Mouse (Mus musculus) left cerebral cortex, postnatal 10 days (tissue): Measurements from ENCODE around the gene Snx3. TPM values are rescaled to one million over a fixed set of nuclear protein-coding genes. Genes with fewer than 3 reads are reported as not detected.
A peak's percentile ranks its signal among the peaks of the same experiment; 100 is the strongest.

ENCODE experiments used
- DNase-seq, 2 experiments: peaks; one replicate each; pipeline ENCODE4 v3.0.0; 2021 to 2022; ENCODE audit warnings: low spot score in 2 of 2, mixed read lengths in 1 of 2; ENCODE audit errors: extremely low spot score in 1 of 2
- intact Hi-C: fragments of 180-260 bp; cut with DNase I; formaldehyde crosslinking; loops from one replicate; pipeline ENCODE4 v1.15.1; 2025
- total RNA-seq, 2 experiments: library from RNA; stranded (reverse); gene quantifications; 2 replicates each; pipeline ENCODE4 v1.2.3; 2021

Gene Snx3
- total RNA-seq, 2 experiments from 2014 or later, result 197 to 199 TPM

DNA sequence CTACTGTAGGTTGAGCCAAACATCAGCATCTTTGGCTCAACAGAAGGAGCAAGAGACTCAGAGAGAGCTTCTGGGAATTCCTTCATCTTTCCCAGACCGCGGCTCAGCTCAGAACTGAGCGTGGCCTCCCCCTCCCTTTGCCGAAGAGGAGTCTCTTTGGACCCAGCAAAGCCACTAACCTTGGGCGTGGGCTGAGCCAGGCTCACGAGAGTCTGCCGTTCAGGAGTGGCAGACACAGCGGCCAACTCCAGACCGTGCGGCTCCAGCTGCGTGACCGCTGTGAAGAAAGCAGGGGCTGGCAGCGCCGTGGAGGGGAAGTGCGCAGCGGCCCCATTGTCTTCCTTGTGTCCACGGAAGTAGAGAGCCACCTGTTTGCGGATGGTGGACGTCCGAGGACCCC lies 70.7 kb downstream of the Snx3 start:
- intact Hi-C loops, result no loop called here
- DNase-seq, result peak in 1 of 2 experiments; percentile 33

DNA sequence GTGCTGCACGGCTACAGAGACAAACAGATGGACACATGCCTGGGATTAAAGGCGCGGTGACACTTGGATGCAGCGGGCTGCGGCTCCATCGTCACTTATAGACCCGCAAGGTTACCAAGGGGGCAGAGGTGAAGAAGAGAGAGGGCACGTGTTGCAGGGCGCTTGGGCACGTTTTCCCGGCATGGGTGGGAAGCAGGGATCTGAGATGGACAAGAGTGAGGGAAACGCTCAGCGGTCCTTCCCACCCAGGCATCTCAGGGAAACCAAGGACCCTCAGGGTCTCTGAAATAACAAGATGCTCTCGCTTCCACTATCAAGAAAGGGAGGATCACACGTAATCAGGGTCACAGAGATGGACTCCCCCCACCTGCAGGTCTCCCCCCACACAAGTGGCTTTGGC lies 71.1 kb downstream of the Snx3 start:
- no peak for DNase-seq
- intact Hi-C loops, result no loop called here

DNA sequence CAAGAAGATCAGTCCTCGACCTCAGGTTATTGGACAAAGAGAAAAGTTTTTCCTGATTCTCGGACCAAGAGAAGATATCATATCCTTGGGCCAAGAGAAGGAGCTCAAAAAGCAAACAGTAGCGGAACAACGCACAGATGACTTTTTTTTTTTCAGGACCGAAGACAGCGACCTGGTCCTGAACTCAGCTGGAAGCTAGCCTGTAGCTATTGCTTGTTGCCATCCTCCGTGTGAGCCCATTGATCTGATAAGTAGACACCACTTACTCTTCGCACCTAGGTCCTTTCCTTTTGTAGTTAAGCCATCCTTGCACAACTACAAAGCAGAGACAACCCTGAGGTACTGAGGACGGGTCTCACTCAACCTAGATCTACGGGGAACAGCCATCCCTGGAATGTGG lies 72.8 kb downstream of the Snx3 start:
- DNase-seq, result no peak
- intact Hi-C loops, result no loop called here

DNA sequence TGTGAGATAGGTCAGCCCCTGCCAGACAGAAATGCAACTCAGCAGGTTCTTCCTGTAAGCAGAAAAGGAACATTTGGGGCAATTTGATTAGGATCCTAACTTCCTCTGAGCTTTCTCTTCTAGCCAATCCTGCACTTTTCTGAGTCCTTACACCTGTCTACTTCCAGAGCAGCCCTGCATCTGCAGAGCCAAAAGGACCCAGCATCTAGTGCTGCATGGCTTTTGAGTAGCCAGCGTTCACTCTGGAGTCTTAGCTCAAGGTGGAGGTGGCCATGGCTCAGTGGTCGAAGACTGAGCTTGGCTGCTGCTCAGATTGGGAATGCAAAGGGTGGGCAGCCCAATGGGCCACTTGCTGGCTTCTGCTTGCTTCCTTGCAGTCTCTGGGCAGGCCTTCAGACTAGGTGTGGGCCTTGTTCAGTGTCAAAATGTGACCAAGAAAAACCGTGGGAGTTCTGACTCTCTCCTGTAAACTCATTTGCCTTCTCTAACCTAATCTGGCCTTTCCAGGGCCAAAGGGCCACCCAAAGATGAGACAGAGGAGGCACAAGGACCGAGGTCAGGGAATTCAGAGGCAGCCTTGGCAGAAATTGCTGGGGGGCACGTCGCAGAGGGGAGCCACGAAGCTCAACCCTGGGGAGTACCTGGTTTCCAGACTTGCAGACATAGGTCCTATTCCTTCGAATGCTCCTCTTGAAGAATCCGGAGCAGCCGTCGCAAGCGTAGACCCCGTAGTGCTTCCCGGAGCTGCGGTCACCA lies 75.9 kb downstream of the Snx3 start:
- intact Hi-C loops, result no loop called here
- no peak for DNase-seq

DNA sequence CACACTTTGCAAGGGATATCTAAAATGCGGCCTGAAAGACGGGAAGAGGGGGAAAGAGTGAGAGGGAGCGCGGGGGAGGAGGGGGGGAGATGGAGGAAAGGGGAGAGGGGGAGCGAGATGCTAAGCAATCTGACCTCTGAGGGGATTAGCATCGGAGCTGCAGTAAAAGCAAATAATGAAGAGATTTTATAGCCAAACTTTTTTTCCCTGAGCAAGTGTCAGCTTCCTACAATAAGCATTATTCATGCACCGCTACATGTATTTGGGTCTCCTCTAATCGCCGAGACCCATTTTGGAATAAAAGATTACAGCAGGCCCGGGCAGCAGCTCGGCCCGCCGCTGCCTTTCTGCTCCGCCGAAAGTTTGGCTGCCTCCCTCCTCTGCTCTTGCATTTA lies 76.4 kb downstream of the Snx3 start:
- intact Hi-C loops, result no loop called here
- DNase-seq, result no peak

DNA sequence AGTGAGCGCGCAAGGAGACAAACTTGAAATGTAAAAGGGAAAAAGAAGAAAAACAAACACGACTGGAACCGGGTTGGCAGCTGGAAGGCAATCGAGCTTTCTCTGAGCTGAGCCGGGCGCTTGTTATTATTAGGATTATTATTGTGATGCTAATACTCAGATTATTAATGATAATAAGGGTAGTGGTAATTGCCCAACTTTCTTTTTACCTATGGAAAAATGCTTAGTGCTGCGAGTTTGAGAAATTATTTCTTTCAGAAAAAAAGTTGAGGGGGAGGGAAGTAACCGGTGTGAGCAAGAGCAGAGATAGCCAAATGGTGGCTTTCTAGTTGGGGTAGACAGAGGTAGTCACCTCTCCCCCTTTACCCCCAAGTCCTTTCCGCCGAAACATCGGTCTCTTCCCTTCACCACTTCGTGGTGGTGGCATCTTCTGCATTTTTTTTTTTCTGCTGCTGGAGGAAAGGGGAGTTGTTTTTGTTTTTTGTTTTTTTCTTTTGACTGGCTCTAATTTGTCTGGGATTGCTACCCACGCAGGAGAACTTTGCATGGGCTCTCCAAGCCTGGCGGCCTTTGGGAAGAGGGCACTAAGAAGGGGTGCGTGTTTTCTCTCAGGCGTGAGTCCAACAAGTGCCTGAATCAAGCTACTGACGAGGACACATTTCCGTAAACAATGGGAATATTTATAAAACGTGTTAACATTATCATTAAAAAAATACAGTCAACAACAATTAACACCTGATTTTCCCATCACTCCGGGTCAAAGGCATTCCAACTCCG lies 77.1 kb downstream of the Snx3 start:
- intact Hi-C loops, result no loop called here
- no peak for DNase-seq

DNA sequence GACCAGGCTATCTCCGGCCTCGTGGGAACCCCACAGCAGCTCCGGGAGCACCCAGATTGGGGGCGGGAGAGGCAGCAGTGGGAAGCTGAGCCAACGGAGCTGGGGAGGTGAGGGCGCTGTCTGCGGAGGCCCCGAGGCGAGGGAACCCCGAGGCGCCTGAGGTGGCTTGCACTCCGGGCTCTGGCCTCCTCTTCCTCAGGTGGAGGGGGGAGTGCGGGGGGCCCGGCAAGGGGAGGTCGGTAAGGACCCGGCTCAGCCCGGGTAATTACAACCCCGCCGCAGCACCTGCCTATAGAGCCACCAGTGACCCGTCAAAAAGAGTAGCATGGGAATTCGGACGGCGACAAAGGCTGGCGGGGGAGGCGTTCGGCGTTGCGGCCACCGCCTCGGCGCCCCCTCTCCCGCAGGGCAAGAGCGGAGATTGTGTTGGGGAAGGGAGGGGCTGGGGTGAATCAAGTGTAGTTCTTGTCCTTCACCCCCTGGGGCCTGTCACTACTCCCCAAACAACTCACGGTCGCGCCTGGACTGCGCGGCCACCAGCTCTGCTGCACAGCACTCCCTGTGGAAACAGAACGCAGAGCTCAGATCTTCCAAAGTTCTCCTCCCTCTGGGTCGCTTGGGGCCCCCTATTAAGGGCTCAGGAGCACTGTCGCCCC lies 77.8 kb downstream of the Snx3 start:
- intact Hi-C loops, result loop anchor here (5.0 kb wide), 1 partner anchor 162 kb away; no protein-coding TSS in a partner anchor
- DNase-seq, result no peak

DNA sequence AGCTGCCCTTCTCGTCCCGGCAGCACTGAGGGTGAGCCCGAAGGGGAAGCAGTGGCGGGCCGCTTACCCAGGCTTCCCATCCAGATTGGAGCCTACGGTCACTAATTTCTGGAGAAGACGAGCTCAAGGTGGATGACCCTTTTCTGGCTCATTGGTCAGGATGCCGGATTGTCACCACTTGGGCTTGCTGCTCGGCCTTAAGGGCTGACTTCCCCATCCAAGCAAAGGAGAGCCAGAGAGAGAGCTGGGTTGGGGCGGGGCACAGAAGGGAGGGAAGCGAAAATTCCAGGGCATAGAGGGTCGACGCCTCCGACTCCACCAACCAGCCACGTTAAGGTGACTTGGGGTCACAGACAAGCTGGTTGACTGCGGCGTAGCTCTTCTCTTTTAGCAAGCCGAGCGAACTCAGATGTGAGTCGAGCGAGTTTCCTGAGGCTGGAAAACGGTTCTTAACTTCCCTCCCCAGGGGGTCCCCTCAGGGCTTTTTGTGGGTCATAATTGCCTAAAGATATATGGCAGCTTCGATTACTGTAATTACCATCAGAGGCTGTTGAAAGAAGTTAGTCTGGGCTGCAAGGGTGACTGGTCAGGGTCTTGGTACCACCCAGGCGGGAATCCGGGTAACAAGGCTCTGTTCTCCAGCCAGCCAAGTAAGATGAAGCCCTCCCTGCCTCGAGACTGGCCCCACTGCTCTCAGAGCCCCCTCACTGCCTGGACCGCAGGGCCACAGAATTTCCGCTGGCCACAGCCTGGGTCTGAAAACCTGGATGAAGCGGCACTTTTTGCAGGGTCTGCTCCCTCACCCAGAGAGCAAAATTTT lies 78.5 kb downstream of the Snx3 start:
- DNase-seq, result no peak
- intact Hi-C loops, result loop anchor here (5.0 kb wide), 1 partner anchor 163 kb away; no protein-coding TSS in a partner anchor

DNA sequence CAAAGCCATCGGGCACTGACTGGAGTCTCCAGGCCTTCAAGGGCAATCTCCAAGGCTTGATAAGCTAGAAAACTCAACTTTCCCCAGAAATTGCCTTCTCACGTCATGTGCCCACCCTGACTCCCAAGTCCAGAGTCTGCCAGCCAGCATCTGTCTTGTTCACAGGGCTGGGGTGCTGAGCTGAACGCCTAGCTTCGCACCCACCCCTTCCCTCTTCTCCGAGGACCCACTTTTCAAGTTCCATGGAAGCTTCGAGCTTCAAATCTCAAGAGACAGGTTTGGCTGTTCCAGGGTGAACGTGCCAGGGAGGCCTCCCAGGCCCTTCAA lies 79.1 kb downstream of the Snx3 start:
- no peak for DNase-seq
- intact Hi-C loops, result loop anchor here (5.0 kb wide), 1 partner anchor 164 kb away; no protein-coding TSS in a partner anchor

DNA sequence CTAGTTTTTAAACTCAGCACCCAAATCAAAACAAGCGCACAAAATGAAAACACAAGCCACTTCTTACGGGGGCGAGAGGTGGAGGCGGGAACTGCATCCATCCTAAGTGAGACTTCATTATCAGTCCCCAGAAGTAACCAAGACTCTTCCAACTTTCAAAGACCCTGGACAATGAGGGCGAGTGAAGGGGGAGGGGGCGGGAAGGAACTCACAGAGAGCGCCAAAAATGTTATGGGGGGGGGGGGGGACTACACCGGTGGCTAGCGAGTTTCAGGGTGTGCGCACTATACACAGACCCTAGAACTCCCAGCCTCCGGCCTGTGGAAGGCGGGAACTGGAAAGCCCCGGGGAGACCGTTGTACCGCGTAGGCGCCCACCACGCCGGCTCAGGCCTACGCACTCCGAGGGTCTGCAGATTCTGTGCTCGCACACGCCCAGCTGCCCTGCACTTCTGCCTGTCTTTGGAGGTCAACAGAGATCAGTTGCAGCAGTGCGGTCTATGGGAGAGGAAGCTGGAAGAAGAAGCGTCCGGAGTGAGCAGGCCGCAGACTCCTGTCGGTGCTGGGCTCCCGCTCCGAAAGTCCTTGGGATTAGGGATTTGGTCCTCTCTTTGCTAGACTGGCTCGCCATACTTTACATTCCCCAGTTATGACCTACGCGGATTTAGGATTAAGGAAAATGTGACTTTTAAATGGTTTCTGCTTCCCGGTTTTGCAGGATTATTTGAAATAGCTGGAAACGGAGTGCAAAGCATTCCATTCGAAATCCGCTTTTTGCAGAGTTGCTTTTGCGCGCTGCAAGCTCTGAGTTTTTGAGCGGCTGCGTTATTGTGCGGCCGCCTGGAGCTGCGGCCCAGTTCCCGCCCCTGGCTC lies 80.1 kb downstream of the Snx3 start:
- intact Hi-C loops, result loop anchor here (2.0 to 5.0 kb wide), 2 partner anchors 53 to 165 kb away; no protein-coding TSS in a partner anchor
- no peak for DNase-seq

DNA sequence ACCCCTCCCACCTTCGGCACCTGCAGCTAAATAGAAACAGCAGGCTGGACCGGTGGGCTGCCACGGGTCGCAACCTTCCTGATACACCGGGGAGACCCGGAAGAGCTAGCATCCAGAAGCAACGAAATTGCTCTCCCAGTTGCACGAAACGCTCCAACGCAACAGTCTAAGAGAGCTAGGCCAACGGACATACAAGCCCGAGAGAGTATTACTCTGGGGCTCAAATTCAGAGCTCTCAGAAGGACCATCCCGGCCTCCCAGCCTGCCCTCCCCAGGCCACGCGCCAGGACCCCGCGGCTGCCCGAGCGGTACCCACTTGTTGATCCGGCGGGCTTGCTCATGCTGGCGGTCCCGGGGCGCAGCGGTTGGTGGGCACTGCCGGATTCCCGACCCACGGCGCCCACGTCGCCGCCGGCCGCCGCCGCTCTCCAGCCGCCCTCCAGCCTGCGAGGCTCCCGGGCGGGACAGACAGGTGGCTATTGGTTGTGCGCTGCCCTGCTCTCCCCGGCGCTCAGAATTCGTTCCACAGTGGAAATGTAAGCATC lies 80.8 kb downstream of the Snx3 start:
- intact Hi-C loops, result loop anchor here (2.0 to 5.0 kb wide), 2 partner anchors 52 to 165 kb away; no protein-coding TSS in a partner anchor
- DNase-seq, result no peak

DNA sequence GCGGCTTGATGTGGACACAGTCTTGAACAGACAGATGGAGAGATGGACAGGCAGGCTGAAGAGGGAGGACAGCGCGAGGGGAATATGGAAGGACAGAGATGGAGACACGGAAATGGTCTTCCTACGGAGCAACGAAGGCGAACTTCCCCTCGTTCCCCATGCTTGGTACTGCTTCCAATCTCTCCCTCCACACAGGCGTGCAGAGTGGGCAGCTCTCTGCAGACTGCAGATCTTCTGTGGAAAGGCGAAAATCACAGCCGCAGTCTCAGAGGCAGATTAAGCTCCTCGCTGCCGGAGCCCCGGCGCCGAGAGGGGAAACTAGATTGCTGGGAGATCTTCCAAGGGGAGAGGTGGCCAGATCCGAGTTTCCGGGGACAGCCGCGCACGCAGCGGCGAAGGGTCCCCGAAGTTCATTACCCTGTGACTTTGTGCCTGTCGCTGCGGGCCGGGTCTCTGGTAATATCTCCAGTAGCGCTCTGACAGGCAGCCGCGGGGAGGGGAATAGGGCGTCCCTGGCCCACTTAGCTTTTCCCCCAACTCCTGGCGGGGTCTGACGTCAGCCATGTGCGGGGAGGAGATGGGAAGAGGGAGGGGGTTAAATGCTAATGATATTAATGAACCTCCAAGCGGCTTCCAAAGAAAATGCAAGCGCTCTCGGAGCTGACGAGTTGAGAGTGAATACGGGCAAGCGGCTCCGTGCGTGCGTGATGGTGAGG lies 81.5 kb downstream of the Snx3 start, which contains the start of the genes Nr2e1 and Ostm1:
Nr2e1 (minus strand) TSS at position 476 of the 716 bp plus-strand sequence.
Ostm1 (plus strand) TSS at position 666 of the 716 bp plus-strand sequence.
- intact Hi-C loops, result loop anchor here (2.0 to 5.0 kb wide), 2 partner anchors 51 to 166 kb away; no protein-coding TSS in a partner anchor

DNA sequence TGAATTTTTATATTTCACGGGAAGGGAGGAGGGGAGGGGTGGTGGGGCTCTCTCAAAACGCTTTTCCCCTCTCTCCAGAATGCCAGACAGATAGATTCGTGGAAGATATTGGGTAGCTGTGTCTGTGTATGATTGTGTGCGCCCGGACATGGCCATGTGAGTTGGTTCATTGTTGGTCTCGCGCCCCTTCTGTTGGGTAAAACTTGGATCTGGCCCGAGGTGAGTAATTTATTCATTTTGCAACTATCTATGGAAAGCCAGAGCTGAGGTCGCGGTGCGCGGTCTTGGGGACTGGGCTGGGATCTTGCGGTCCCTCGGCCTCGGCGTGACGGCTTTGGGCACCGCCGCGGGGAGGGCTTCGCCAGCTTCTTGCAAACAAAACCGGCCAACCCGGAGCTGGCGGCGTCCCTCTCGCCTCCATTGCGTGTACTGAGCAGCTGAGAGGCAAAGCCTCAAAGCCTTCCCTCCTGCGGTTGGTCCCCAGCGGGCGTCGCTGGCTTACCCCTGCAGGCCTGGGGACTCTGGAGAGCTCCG lies 82.1 kb downstream of the Snx3 start:
- DNase-seq, result peak in 1 of 2 experiments; percentile 45
- intact Hi-C loops, result loop anchor here (2.0 to 5.0 kb wide), 2 partner anchors 51 to 167 kb away; no protein-coding TSS in a partner anchor

More for the DNA sequence above, 81.5 kb downstream of the Snx3 start, which contains the start of the genes Nr2e1 and Ostm1:
- DNase-seq, result peak; percentile 69 to 72

DNA sequence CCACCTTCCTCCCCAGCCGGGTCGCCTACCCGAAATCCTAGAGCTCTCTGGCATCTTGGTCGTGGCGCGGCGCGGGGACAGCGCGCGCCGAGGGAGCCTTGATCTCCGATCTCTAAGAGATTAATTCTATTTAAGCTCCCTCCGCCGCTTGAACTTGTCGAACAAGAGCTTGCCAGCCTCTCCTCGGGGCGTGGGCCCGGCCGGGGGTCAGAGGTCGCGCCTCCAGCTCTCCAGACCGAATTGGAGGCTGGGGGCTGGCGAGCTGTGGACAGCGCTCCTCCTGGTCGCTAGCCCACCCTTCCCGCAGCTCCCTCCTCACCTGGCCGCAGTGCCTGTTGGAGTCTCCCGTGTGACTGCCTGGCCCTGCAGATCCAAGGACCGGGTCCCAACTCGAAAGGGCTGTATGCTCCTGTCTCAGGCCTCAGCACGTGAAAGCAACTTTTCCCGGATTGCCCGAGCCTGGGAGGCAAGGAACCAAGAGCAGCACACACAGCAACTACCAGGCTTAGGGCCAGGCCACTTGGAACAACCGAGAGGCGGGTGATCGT lies 82.7 kb downstream of the Snx3 start:
- peak in 1 of 2 experiments; percentile 53 for DNase-seq
- intact Hi-C loops, result loop anchor here (5.0 kb wide), 1 partner anchor 167 kb away; no protein-coding TSS in a partner anchor
